Mouse (Mus musculus): ENCODE data around the gene Cenpv. TPM values are rescaled to one million over a fixed set of nuclear protein-coding genes. Genes with fewer than 3 reads are reported as not detected.

Cenpv gene
- total and polyA plus RNA-seq, 3 experiments = 24.4 to 107 (median 33.6) TPM

DNA sequence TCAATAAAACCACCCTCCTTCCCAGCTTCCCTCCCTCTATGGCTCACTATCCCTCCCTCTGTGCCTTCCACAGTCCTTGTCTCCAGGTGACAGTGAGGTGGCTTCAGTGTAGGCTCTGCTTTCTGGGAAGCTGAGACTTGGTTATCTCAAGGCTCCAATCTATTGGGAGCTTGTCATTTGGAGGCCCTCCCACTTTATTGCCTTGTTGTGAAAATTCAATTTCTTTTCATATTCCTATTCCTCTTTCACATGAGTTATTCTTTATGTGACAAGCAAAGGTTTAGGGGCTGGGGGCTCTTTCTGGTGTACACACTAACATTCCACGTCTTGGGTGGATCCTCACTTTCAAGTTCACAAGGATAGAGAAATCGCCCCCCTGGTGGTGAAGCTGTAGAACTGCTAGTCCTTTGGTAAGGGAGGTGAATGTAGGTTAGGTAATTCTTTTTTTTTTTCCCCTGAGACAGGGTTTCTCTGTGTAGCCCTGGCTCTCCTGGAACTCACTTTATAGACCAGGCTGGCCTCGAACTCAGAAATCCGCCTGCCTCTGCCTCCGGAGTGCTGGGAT is 42.8 kb downstream of the Cenpv start:
- dilution Hi-C loops (cut with MboI; ENCODE audit: extremely low pct_ligation_motif_present, extremely low pct_unique_long_range_greater_than_20kb, low sequenced_read_pairs) = no loop called here
- no peaks in the 10 kb centered on the region for H3K27me3 ChIP-seq (replicated peaks)
- TF ChIP-seq E2F4 (IDR thresholded peaks at IDR 0.05; ENCODE audit: insufficient replicate concordance, low read depth, low read length) (no peak), KAT2A (IDR thresholded peaks at IDR 0.05; ENCODE audit: insufficient replicate concordance, low read length) (no peak), SMC3 (IDR thresholded peaks at IDR 0.05; ENCODE audit: low read depth, low read length) (peak; percentile 53), JUN (IDR thresholded peaks at IDR 0.05; ENCODE audit: insufficient read depth, low read depth, low read length) (no peak), ZNF384 (IDR thresholded peaks at IDR 0.05; ENCODE audit: low read depth, low read length) (peak; percentile 82), RAD21 (IDR thresholded peaks at IDR 0.05; ENCODE audit: low read depth, low read length) (peak; percentile 55), ELF1 (IDR thresholded peaks at IDR 0.05; ENCODE audit: low read depth, low read length) (no peak), CTCF (conservative IDR thresholded peaks at IDR 0.05 in 1 of 2, IDR thresholded peaks at IDR 0.05 in 1 of 2; ENCODE audit: low read depth in 2 of 2, low read length in 2 of 2) (peak; percentile 74 to 79), ETS1 (conservative IDR thresholded peaks at IDR 0.05; ENCODE audit: low read depth, low read length) (no peak), SIN3A (IDR thresholded peaks at IDR 0.05; ENCODE audit: low read length) (no peak), PAX5 (IDR thresholded peaks at IDR 0.05; ENCODE audit: low read length) (no peak)

DNA sequence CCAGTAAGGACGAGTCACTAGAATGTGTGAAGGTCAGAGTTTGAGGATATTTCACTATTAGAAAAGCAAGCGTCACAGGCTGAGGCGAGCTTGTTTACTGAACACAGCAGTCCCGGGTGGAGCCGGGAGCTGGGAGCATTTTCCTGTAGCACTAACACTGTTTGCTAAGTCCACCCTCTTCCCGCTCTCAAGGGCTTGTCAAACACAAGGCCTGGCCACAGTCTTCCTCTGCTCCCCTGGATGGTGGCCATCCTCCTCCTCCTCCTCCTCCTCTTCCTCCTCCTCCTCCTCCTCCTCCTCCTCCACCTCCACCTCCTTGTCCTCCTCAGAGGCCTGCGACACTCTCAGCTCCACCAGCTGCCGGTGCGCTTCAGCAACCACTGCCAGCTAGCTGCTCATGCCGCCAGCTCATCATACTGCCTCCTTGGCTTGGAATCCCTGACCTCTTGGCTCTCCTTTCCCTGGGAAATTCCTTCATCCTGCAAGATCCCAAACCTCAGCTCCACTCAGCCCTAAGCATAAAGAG is 43.7 kb downstream of the Cenpv start:
- in situ Hi-C loops (cut with MboI; ENCODE audit: low pct_ligation_motif_present, low pct_unique_long_range_greater_than_20kb, low sequenced_read_pairs) = no loop called here
- peaks cover 0 to 8% of the 10 kb centered on the region in 2 experiments for H3K36me3 ChIP-seq (replicated peaks in 1 of 2; ENCODE audit: control insufficient read depth in 1 of 2, insufficient read depth in 1 of 2, low read length in 1 of 2)
- dilution Hi-C loops (cut with MboI; ENCODE audit: extremely low pct_ligation_motif_present, extremely low pct_unique_long_range_greater_than_20kb, low sequenced_read_pairs) = no loop called here
- H3K4me3 ChIP-seq (replicated peaks in 1 of 3; ENCODE audit: low read depth in 2 of 3, low read length in 2 of 3, poor library complexity in 1 of 3) = no peak overlapping the region
- H3K4me2 ChIP-seq (ENCODE audit: insufficient read depth, low read depth, poor library complexity, severe bottlenecking) = no peak overlapping the region
- H3K27me3 ChIP-seq (replicated peaks) = no peaks in the 10 kb centered on the region
- H3K9ac ChIP-seq (ENCODE audit: insufficient read depth, low read depth) = no peak overlapping the region
- no peak overlapping the region for H3K27ac ChIP-seq (ENCODE audit: insufficient read depth, low read depth)
- TF ChIP-seq MAZ (IDR thresholded peaks at IDR 0.05; ENCODE audit: low read depth, low read length) (no peak), USF1 (IDR thresholded peaks at IDR 0.05; ENCODE audit: low read depth, low read length) (no peak), GABPA (IDR thresholded peaks at IDR 0.05; ENCODE audit: insufficient replicate concordance, low read depth, low read length) (no peak), UBTF (IDR thresholded peaks at IDR 0.05; ENCODE audit: low read depth, low read length) (no peak), JUN (IDR thresholded peaks at IDR 0.05; ENCODE audit: insufficient read depth, low read depth, low read length) (no peak), ETS1 (conservative IDR thresholded peaks at IDR 0.05; ENCODE audit: low read depth, low read length) (no peak), RCOR1 (conservative IDR thresholded peaks at IDR 0.05; ENCODE audit: low read depth, low read length) (no peak), MYC (IDR thresholded peaks at IDR 0.05; ENCODE audit: low read depth, low read length) (no peak), EP300 (IDR thresholded peaks at IDR 0.05; ENCODE audit: low read length) (no peak), PAX5 (IDR thresholded peaks at IDR 0.05; ENCODE audit: low read length) (no peak), ELF1 (IDR thresholded peaks at IDR 0.05; ENCODE audit: low read depth, low read length) (no peak), HCFC1 (IDR thresholded peaks at IDR 0.05; ENCODE audit: low read depth, low read length) (no peak), MEF2A (IDR thresholded peaks at IDR 0.05; ENCODE audit: borderline replicate concordance, low read depth, low read length) (no peak), KAT2A (IDR thresholded peaks at IDR 0.05; ENCODE audit: insufficient replicate concordance, low read length) (no peak)
- no peaks in the 10 kb centered on the region for H3K79me2 ChIP-seq (replicated peaks; ENCODE audit: control insufficient read depth, extremely low read depth, insufficient read depth, poor library complexity, severe bottlenecking)
- no peaks in the 10 kb centered on the region for H3K9me3 ChIP-seq (replicated peaks; ENCODE audit: low read length)
- peaks cover 0 to 15% of the 10 kb centered on the region in 2 experiments; a peak in 2 of 4 replicates for H3K4me1 ChIP-seq (ENCODE audit: control insufficient read depth in 1 of 2, insufficient read depth in 2 of 2)
- no peak for DNase-seq (ENCODE audit: extremely low read depth)

More for the DNA sequence above, 42.8 kb downstream of the Cenpv start:
- peak; percentile 57 for DNase-seq (ENCODE audit: extremely low read depth)
- Histone ChIP-seq H3K4me2 (ENCODE audit: insufficient read depth, low read depth, poor library complexity, severe bottlenecking) (no peak overlapping the region), H3K27ac (ENCODE audit: insufficient read depth, low read depth) (no peak overlapping the region), H3K9me3 (replicated peaks; ENCODE audit: low read length) (no peaks in the 10 kb centered on the region), H3K4me3 (replicated peaks in 1 of 3; ENCODE audit: low read depth in 2 of 3, low read length in 2 of 3, poor library complexity in 1 of 3) (no peak overlapping the region), H3K79me2 (replicated peaks; ENCODE audit: control insufficient read depth, extremely low read depth, insufficient read depth, poor library complexity, severe bottlenecking) (no peaks in the 10 kb centered on the region), H3K36me3 (replicated peaks in 1 of 2; ENCODE audit: control insufficient read depth in 1 of 2, insufficient read depth in 1 of 2, low read length in 1 of 2) (peaks cover 0 to 8% of the 10 kb centered on the region in 2 experiments), H3K9ac (ENCODE audit: insufficient read depth, low read depth) (no peak overlapping the region), H3K4me1 (ENCODE audit: control insufficient read depth in 1 of 2, insufficient read depth in 2 of 2) (peaks cover 0 to 15% of the 10 kb centered on the region in 2 experiments; a peak in 2 of 4 replicates)
- in situ Hi-C loops (cut with MboI; ENCODE audit: low pct_ligation_motif_present, low pct_unique_long_range_greater_than_20kb, low sequenced_read_pairs) = no loop called here

All from CH12.LX (cell line).